ENCODE assay signal across 37 mouse cellular contexts in genomic region chr7:135520241-135520640, GRCm38 (mm10). TPM values are rescaled to one million over a fixed set of nuclear protein-coding genes. Genes with fewer than 3 reads are reported as not detected.
"Had no signal": no experiment of that assay in that cellular context is flagged by ENCODE, and none has a peak within 500 bp of the region (broad histone marks: within the 10 kb centered on the region; RNA-seq: fewer than 3 reads in every experiment).

No protein-coding gene starts in this region.

- DNase-seq: gastrocnemius, adult 2 months; gastrocnemius, postnatal 10 days; gastrocnemius, postnatal 25 days; heart, postnatal 14 days; heart, postnatal 36 days; kidney, adult 18-20 months; kidney, adult 8-10 months; kidney, postnatal 10 days; kidney, postnatal 25 days; kidney, postnatal 4 days; layer of hippocampus, adult 9-11 months; layer of hippocampus, postnatal 36 days; left cerebral cortex, postnatal 4 days had no signal

- H3K27ac ChIP-seq: gastrocnemius, adult 2 months; heart, embryonic 10.5 days; heart, embryonic 13.5 days; heart, embryonic 15.5 days; hindbrain, embryonic 13.5 days; hindbrain, embryonic 15.5 days; hindbrain, postnatal 0 days; layer of hippocampus, adult 2 months; limb, embryonic 13.5 days; limb, embryonic 15.5 days; liver, embryonic 12.5 days; liver, embryonic 14.5 days had no signal

- H3K4me1 ChIP-seq: heart, embryonic 10.5 days; heart, embryonic 15.5 days; hindbrain, embryonic 15.5 days; limb, embryonic 15.5 days; liver, embryonic 12.5 days had no signal

- H3K9ac ChIP-seq: heart, embryonic 13.5 days; heart, embryonic 15.5 days; hindbrain, embryonic 13.5 days; hindbrain, embryonic 15.5 days; limb, embryonic 13.5 days; limb, embryonic 15.5 days; liver, embryonic 12.5 days; liver, embryonic 14.5 days had no signal

- H3K36me3 ChIP-seq: heart, embryonic 10.5 days; heart, embryonic 13.5 days; heart, embryonic 15.5 days; hindbrain, embryonic 13.5 days; hindbrain, embryonic 15.5 days; limb, embryonic 13.5 days; limb, embryonic 15.5 days; liver, embryonic 12.5 days had no signal

- H3K4me2 ChIP-seq: heart, embryonic 13.5 days; heart, embryonic 15.5 days; hindbrain, embryonic 13.5 days; hindbrain, embryonic 15.5 days; limb, embryonic 13.5 days; limb, embryonic 15.5 days; liver, embryonic 12.5 days had no signal

- H3K9me3 ChIP-seq: heart, embryonic 10.5 days; heart, embryonic 13.5 days; heart, embryonic 15.5 days; hindbrain, embryonic 13.5 days; hindbrain, embryonic 15.5 days; limb, embryonic 13.5 days; limb, embryonic 15.5 days; liver, embryonic 12.5 days had no signal

- H3K27me3 ChIP-seq: heart, embryonic 13.5 days; heart, embryonic 15.5 days; hindbrain, embryonic 13.5 days; hindbrain, embryonic 15.5 days; limb, embryonic 13.5 days; limb, embryonic 15.5 days had no signal

- H3K4me3 ChIP-seq: gastrocnemius, adult 2 months; heart, embryonic 10.5 days; heart, embryonic 13.5 days; heart, embryonic 15.5 days; hindbrain, embryonic 13.5 days; hindbrain, embryonic 15.5 days; layer of hippocampus, adult 2 months; limb, embryonic 13.5 days; limb, embryonic 15.5 days; liver, embryonic 12.5 days had no signal

- ATAC-seq: hindbrain, postnatal 0 days; intestine, postnatal 0 days; liver, embryonic 12.5 days had no signal

RNA-seq across cellular contexts. Expression of gene Clrn3, which starts 8.2 kb away (rescaled TPM):
- total RNA-seq: gastrocnemius, adult 2 months; gastrocnemius, postnatal 10 days; gastrocnemius, postnatal 25 days; gastrocnemius, postnatal 4 days; heart, postnatal 14 days; heart, postnatal 36 days; hematopoietic stem cell, adult 5-6 weeks; hindbrain, postnatal 0 days; layer of hippocampus, adult 2 months; layer of hippocampus, postnatal 14 days; layer of hippocampus, postnatal 36 days; left cerebral cortex, adult 18-20 months; left cerebral cortex, adult 8-10 months; left cerebral cortex, postnatal 10 days; left cerebral cortex, postnatal 25 days; left cerebral cortex, postnatal 4 days; liver, adult 2 months had no signal
- polyA plus RNA-seq: frontal cortex, adult 2 months; heart, embryonic 10.5 days; heart, embryonic 13.5 days; heart, embryonic 15.5 days; heart, postnatal 0 days; hindbrain, embryonic 11.5 days; hindbrain, embryonic 15.5 days; hindbrain, postnatal 0 days; limb, embryonic 11.5 days; limb, embryonic 13.5 days; limb, embryonic 15.5 days; liver, embryonic 12.5 days; liver, embryonic 14.5 days had no signal
